Mouse (Mus musculus): Measurements from ENCODE around the gene Olfr45. TPM values are rescaled to one million over a fixed set of nuclear protein-coding genes. Genes with fewer than 3 reads are reported as not detected.

Gene Olfr45
- polyA plus RNA-seq (2014; fragmentation: Illumina TruSeq; extraction: RNeasy Lipid Tissue Mini Kit (QIAGEN cat#74804); ENCODE audit: low read depth, low replicate concordance) = not detected

DNA sequence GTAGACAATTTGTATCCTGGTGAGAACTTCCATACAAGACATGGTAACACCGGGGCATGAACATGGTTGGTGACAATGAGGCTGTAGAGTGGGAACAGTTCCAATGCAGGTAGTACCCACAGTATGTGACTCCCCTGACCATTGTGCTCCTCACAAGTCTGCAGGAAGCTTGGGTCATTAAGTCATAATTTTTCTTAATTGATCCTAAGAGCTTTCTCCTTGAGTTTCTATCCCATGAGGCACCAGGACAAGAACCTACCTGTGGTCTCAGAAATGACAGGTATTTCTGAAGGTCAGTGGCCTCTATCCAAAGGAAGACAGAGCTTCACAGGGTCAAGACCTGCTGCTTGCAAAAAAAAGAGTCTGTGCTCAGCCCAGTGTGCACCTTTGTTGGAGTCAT lies at the start of gene Olfr45:
Gene Olfr45, plus strand, starts transcription at position 301 of the 400 bp plus-strand sequence.

DNA sequence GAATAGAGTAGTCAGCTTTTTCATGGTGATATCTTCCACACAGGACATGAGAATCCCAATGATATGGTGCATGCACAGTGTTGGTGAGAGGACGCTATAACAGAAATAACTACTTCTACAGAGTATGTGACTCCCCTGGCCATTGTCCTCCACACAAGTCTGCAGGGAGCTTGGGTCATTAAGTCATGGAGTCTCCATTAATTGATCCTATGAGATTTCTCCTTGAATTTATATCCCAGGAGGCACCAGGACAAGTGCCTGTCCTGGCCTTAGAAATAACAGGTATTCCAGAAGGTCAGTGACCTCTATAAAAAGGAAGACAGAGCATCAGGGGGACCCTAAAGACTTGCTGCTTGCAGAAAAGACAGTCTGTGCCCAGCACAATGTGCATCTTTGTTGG lies 35.6 kb upstream of the Olfr45 start, which contains the start of gene Olfr53:
Gene Olfr53, plus strand, starts transcription at position 301 of the 400 bp plus-strand sequence.

DNA sequence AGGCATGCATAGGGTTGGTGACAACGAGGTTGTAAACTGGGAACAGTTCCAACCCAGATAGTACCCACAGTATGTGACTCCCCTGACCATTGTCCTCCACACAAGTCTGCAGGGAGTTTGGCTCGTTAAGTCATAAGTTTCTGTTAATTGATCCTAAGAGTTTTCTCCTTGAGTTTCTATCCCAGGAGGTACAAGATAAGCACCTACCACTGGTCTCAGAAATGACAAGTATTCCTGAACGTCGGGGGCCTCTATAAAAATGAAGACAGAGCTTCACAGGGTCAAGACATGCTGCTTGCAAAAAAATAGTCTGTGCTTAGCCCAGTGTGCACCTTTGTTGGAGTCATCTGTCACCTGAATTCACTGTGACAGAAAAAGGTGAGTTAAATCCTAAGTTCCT lies 22.1 kb upstream of the Olfr45 start, which contains the start of gene Olfr539:
Gene Olfr539, plus strand, starts transcription at position 301 of the 400 bp plus-strand sequence.

DNA sequence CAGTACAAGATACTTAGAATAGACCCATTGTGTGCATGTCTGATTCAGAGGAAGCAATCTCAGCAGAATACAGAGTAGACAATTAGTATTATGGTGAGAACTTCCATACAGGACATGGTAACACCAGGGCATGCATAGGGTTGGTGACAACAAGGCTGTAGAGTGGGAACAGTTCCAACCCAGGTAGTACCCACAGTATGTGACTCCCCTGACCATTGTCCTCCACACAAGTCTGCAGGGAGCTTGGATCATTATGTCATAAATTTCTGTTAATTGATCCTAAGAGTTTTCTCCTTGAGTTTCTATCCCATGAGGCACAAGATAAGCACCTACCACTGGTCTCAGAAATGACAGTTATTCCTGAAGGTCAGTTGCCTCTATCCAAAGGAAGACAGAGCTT lies 15.2 kb downstream of the Olfr45 start, which contains the start of gene Olfr541:
Gene Olfr541, plus strand, starts transcription at position 301 of the 400 bp plus-strand sequence.

Other genes starting within 250 kb of the Olfr45 start
- not detected for gene Olfr533, start 218.6 kb upstream of the Olfr45 start, polyA plus RNA-seq (2014; fragmentation: Illumina TruSeq; extraction: RNeasy Lipid Tissue Mini Kit (QIAGEN cat#74804); ENCODE audit: low read depth, low replicate concordance)
- not detected for gene Olfr535, start 197.7 kb upstream of the Olfr45 start, polyA plus RNA-seq (2014; fragmentation: Illumina TruSeq; extraction: RNeasy Lipid Tissue Mini Kit (QIAGEN cat#74804); ENCODE audit: low read depth, low replicate concordance)
- gene Olfr536, start 174.6 kb upstream of the Olfr45 start, polyA plus RNA-seq (2014; fragmentation: Illumina TruSeq; extraction: RNeasy Lipid Tissue Mini Kit (QIAGEN cat#74804); ENCODE audit: low read depth, low replicate concordance) = 0.07 TPM
- gene Olfr538, start 114.1 kb upstream of the Olfr45 start, polyA plus RNA-seq (2014; fragmentation: Illumina TruSeq; extraction: RNeasy Lipid Tissue Mini Kit (QIAGEN cat#74804); ENCODE audit: low read depth, low replicate concordance) = not detected
- not detected for gene Olfr46, start 80.7 kb upstream of the Olfr45 start, polyA plus RNA-seq (2014; fragmentation: Illumina TruSeq; extraction: RNeasy Lipid Tissue Mini Kit (QIAGEN cat#74804); ENCODE audit: low read depth, low replicate concordance)
- gene Olfr61, start 53.0 kb upstream of the Olfr45 start, polyA plus RNA-seq (2014; fragmentation: Illumina TruSeq; extraction: RNeasy Lipid Tissue Mini Kit (QIAGEN cat#74804); ENCODE audit: low read depth, low replicate concordance) = not detected
- gene Olfr53, start 35.5 kb upstream of the Olfr45 start, polyA plus RNA-seq (2014; fragmentation: Illumina TruSeq; extraction: RNeasy Lipid Tissue Mini Kit (QIAGEN cat#74804); ENCODE audit: low read depth, low replicate concordance) = not detected
- gene Olfr539, start 22.0 kb upstream of the Olfr45 start, polyA plus RNA-seq (2014; fragmentation: Illumina TruSeq; extraction: RNeasy Lipid Tissue Mini Kit (QIAGEN cat#74804); ENCODE audit: low read depth, low replicate concordance) = not detected
- not detected for gene Olfr541, start 15.3 kb downstream of the Olfr45 start, polyA plus RNA-seq (2014; fragmentation: Illumina TruSeq; extraction: RNeasy Lipid Tissue Mini Kit (QIAGEN cat#74804); ENCODE audit: low read depth, low replicate concordance)
- 1,170 TPM for gene Cyp2e1, start 81.8 kb downstream of the Olfr45 start, polyA plus RNA-seq (2014; fragmentation: Illumina TruSeq; extraction: RNeasy Lipid Tissue Mini Kit (QIAGEN cat#74804); ENCODE audit: low read depth, low replicate concordance)
- gene Syce1, start 105.9 kb downstream of the Olfr45 start, polyA plus RNA-seq (2014; fragmentation: Illumina TruSeq; extraction: RNeasy Lipid Tissue Mini Kit (QIAGEN cat#74804); ENCODE audit: low read depth, low replicate concordance) = 8.2 TPM
- 0.36 TPM for gene Zfp941, start 140.2 kb downstream of the Olfr45 start, polyA plus RNA-seq (2014; fragmentation: Illumina TruSeq; extraction: RNeasy Lipid Tissue Mini Kit (QIAGEN cat#74804); ENCODE audit: low read depth, low replicate concordance)
- gene Urah, start 153.1 kb downstream of the Olfr45 start, polyA plus RNA-seq (2014; fragmentation: Illumina TruSeq; extraction: RNeasy Lipid Tissue Mini Kit (QIAGEN cat#74804); ENCODE audit: low read depth, low replicate concordance) = 1.8 TPM
- not detected for gene Scgb1c1, start 163.6 kb downstream of the Olfr45 start, polyA plus RNA-seq (2014; fragmentation: Illumina TruSeq; extraction: RNeasy Lipid Tissue Mini Kit (QIAGEN cat#74804); ENCODE audit: low read depth, low replicate concordance)
- 3.4 TPM for gene Odf3, start 165.9 kb downstream of the Olfr45 start, polyA plus RNA-seq (2014; fragmentation: Illumina TruSeq; extraction: RNeasy Lipid Tissue Mini Kit (QIAGEN cat#74804); ENCODE audit: low read depth, low replicate concordance)
- gene Gm45785, start 174.4 kb downstream of the Olfr45 start, polyA plus RNA-seq (2014; fragmentation: Illumina TruSeq; extraction: RNeasy Lipid Tissue Mini Kit (QIAGEN cat#74804); ENCODE audit: low read depth, low replicate concordance) = not detected
- 52.4 TPM for gene Ric8a, start 175.0 kb downstream of the Olfr45 start, polyA plus RNA-seq (2014; fragmentation: Illumina TruSeq; extraction: RNeasy Lipid Tissue Mini Kit (QIAGEN cat#74804); ENCODE audit: low read depth, low replicate concordance)
- 29.9 TPM for gene Bet1l, start 175.6 kb downstream of the Olfr45 start, polyA plus RNA-seq (2014; fragmentation: Illumina TruSeq; extraction: RNeasy Lipid Tissue Mini Kit (QIAGEN cat#74804); ENCODE audit: low read depth, low replicate concordance)
- gene Psmd13, start 200.0 kb downstream of the Olfr45 start, polyA plus RNA-seq (2014; fragmentation: Illumina TruSeq; extraction: RNeasy Lipid Tissue Mini Kit (QIAGEN cat#74804); ENCODE audit: low read depth, low replicate concordance) = 79.4 TPM
- 24.1 TPM for gene Sirt3, start 200.4 kb downstream of the Olfr45 start, polyA plus RNA-seq (2014; fragmentation: Illumina TruSeq; extraction: RNeasy Lipid Tissue Mini Kit (QIAGEN cat#74804); ENCODE audit: low read depth, low replicate concordance)
- gene Cox8b, start 218.5 kb downstream of the Olfr45 start, polyA plus RNA-seq (2014; fragmentation: Illumina TruSeq; extraction: RNeasy Lipid Tissue Mini Kit (QIAGEN cat#74804); ENCODE audit: low read depth, low replicate concordance) = 19.5 TPM
- gene Nlrp6, start 239.0 kb downstream of the Olfr45 start, polyA plus RNA-seq (2014; fragmentation: Illumina TruSeq; extraction: RNeasy Lipid Tissue Mini Kit (QIAGEN cat#74804); ENCODE audit: low read depth, low replicate concordance) = 2.0 TPM

All from adipose tissue, adult 10 weeks (tissue).